Mouse (Mus musculus): Measurements from ENCODE around the gene Serp2. TPM values are rescaled to one million over a fixed set of nuclear protein-coding genes. Genes with fewer than 3 reads are reported as not detected.

The Serp2 gene
- polyA plus RNA-seq, 1 experiment from 2014 or later: 4.3 TPM

GRCm38 (mm10) chr14:76595048-76595859, 38.6 kb upstream of the Serp2 start:
- DNase-seq (ENCODE audit: low spot score): no peak
- WGBS: 82% methylated on average over 9 of the region's 9 CpGs
- Histone ChIP-seq H3K9ac (ENCODE audit: low read depth, low read length) (no peak overlapping the region), H3K4me1 (replicated peaks; ENCODE audit: control insufficient read depth, insufficient read depth, low read length) (peaks cover 31% of the 10 kb centered on the region), H3K27ac (ENCODE audit: low read depth, low read length) (no peak overlapping the region), H3K9me3 (ENCODE audit: control insufficient read depth, low read length) (no peaks in the 10 kb centered on the region), H3K36me3 (ENCODE audit: control insufficient read depth, insufficient read depth, low read length) (no peaks in the 10 kb centered on the region), H3K27me3 (replicated peaks; ENCODE audit: control insufficient read depth, insufficient read depth, low read length) (no peaks in the 10 kb centered on the region), H3K4me2 (no peak overlapping the region), H3K4me3 (ENCODE audit: low read depth, low read length) (no peak overlapping the region)
- no peak for ATAC-seq (replicated peaks; ENCODE audit: low FRiP score)

GRCm38 (mm10) chr14:76594351-76594885, 37.7 kb upstream of the Serp2 start:
- 59% methylated on average over 6 of the region's 6 CpGs for WGBS
- Histone ChIP-seq H3K27me3 (replicated peaks; ENCODE audit: control insufficient read depth, insufficient read depth, low read length) (no peaks in the 10 kb centered on the region), H3K9me3 (ENCODE audit: control insufficient read depth, low read length) (no peaks in the 10 kb centered on the region), H3K4me3 (ENCODE audit: low read depth, low read length) (no peak overlapping the region), H3K9ac (ENCODE audit: low read depth, low read length) (no peak overlapping the region), H3K36me3 (ENCODE audit: control insufficient read depth, insufficient read depth, low read length) (no peaks in the 10 kb centered on the region), H3K4me2 (no peak overlapping the region), H3K27ac (ENCODE audit: low read depth, low read length) (no peak overlapping the region), H3K4me1 (replicated peaks; ENCODE audit: control insufficient read depth, insufficient read depth, low read length) (peaks cover 28% of the 10 kb centered on the region)
- no peak for ATAC-seq (replicated peaks; ENCODE audit: low FRiP score)
- DNase-seq (ENCODE audit: low spot score): no peak

- peaks cover 23% of the 10 kb centered on the region for H3K4me1 ChIP-seq (replicated peaks; ENCODE audit: control insufficient read depth, insufficient read depth, low read length)
- no peak for ATAC-seq (replicated peaks; ENCODE audit: low FRiP score)
- H3K9me3 ChIP-seq (ENCODE audit: control insufficient read depth, low read length): no peaks in the 10 kb centered on the region
- 87% methylated on average over 15 of the region's 15 CpGs for WGBS
- no peak overlapping the region for H3K4me3 ChIP-seq (ENCODE audit: low read depth, low read length)
- H3K36me3 ChIP-seq (ENCODE audit: control insufficient read depth, insufficient read depth, low read length): no peaks in the 10 kb centered on the region
- H3K4me2 ChIP-seq: no peak overlapping the region
- H3K9ac ChIP-seq (ENCODE audit: low read depth, low read length): no peak overlapping the region
- H3K27me3 ChIP-seq (replicated peaks; ENCODE audit: control insufficient read depth, insufficient read depth, low read length): no peaks in the 10 kb centered on the region
- no peak for DNase-seq (ENCODE audit: low spot score)
- H3K27ac ChIP-seq (ENCODE audit: low read depth, low read length): no peak overlapping the region
Measured at GRCm38 (mm10) chr14:76593630-76594193, 37.0 kb upstream of the Serp2 start.

- 90% methylated on average over 12 of the region's 12 CpGs for WGBS
- Histone ChIP-seq H3K4me2 (no peak overlapping the region), H3K36me3 (ENCODE audit: control insufficient read depth, insufficient read depth, low read length) (no peaks in the 10 kb centered on the region), H3K27me3 (replicated peaks; ENCODE audit: control insufficient read depth, insufficient read depth, low read length) (no peaks in the 10 kb centered on the region), H3K9ac (ENCODE audit: low read depth, low read length) (no peak overlapping the region), H3K9me3 (ENCODE audit: control insufficient read depth, low read length) (no peaks in the 10 kb centered on the region), H3K27ac (ENCODE audit: low read depth, low read length) (no peak overlapping the region), H3K4me1 (replicated peaks; ENCODE audit: control insufficient read depth, insufficient read depth, low read length) (peaks cover 14% of the 10 kb centered on the region), H3K4me3 (ENCODE audit: low read depth, low read length) (no peak overlapping the region)
- ATAC-seq (replicated peaks; ENCODE audit: low FRiP score) (no peak), DNase-seq (ENCODE audit: low spot score) (no peak)
Measured at GRCm38 (mm10) chr14:76592721-76593120, 36.0 kb upstream of the Serp2 start.

GRCm38 (mm10) chr14:76592090-76592489, 35.4 kb upstream of the Serp2 start:
- ATAC-seq (replicated peaks; ENCODE audit: low FRiP score): no peak
- no peak overlapping the region for H3K4me2 ChIP-seq
- 61% methylated on average over 6 of the region's 6 CpGs for WGBS

GRCm38 (mm10) chr14:76590134-76590533, 33.4 kb upstream of the Serp2 start:
- no peaks in the 10 kb centered on the region for H3K27me3 ChIP-seq (replicated peaks; ENCODE audit: control insufficient read depth, insufficient read depth, low read length)
- DNase-seq (ENCODE audit: low spot score) (no peak), ATAC-seq (replicated peaks; ENCODE audit: low FRiP score) (no peak)
- H3K9me3 ChIP-seq (ENCODE audit: control insufficient read depth, low read length): no peaks in the 10 kb centered on the region
- no peak overlapping the region for H3K9ac ChIP-seq (ENCODE audit: low read depth, low read length)
- WGBS: 82% methylated on average over 7 of the region's 7 CpGs
- no peak overlapping the region for H3K4me3 ChIP-seq (ENCODE audit: low read depth, low read length)
- H3K36me3 ChIP-seq (ENCODE audit: control insufficient read depth, insufficient read depth, low read length): no peaks in the 10 kb centered on the region
- peaks cover 16% of the 10 kb centered on the region for H3K4me1 ChIP-seq (replicated peaks; ENCODE audit: control insufficient read depth, insufficient read depth, low read length)
- H3K27ac ChIP-seq (ENCODE audit: low read depth, low read length): no peak overlapping the region
- H3K4me2 ChIP-seq: no peak overlapping the region

More at GRCm38 (mm10) chr14:76592090-76592489, 35.4 kb upstream of the Serp2 start:
- no peak for DNase-seq (ENCODE audit: low spot score)
- Histone ChIP-seq H3K9ac (ENCODE audit: low read depth, low read length) (no peak overlapping the region), H3K4me1 (replicated peaks; ENCODE audit: control insufficient read depth, insufficient read depth, low read length) (peaks cover 13% of the 10 kb centered on the region), H3K36me3 (ENCODE audit: control insufficient read depth, insufficient read depth, low read length) (no peaks in the 10 kb centered on the region), H3K9me3 (ENCODE audit: control insufficient read depth, low read length) (no peaks in the 10 kb centered on the region), H3K27me3 (replicated peaks; ENCODE audit: control insufficient read depth, insufficient read depth, low read length) (no peaks in the 10 kb centered on the region), H3K27ac (ENCODE audit: low read depth, low read length) (no peak overlapping the region), H3K4me3 (ENCODE audit: low read depth, low read length) (no peak overlapping the region)

GRCm38 (mm10) chr14:76589671-76590070, 33.0 kb upstream of the Serp2 start:
- Histone ChIP-seq H3K4me1 (replicated peaks; ENCODE audit: control insufficient read depth, insufficient read depth, low read length) (peaks cover 16% of the 10 kb centered on the region), H3K9me3 (ENCODE audit: control insufficient read depth, low read length) (no peaks in the 10 kb centered on the region), H3K9ac (ENCODE audit: low read depth, low read length) (no peak overlapping the region), H3K4me3 (ENCODE audit: low read depth, low read length) (no peak overlapping the region), H3K4me2 (no peak overlapping the region), H3K27ac (ENCODE audit: low read depth, low read length) (no peak overlapping the region), H3K36me3 (ENCODE audit: control insufficient read depth, insufficient read depth, low read length) (no peaks in the 10 kb centered on the region), H3K27me3 (replicated peaks; ENCODE audit: control insufficient read depth, insufficient read depth, low read length) (no peaks in the 10 kb centered on the region)
- ATAC-seq (replicated peaks; ENCODE audit: low FRiP score) (no peak), DNase-seq (ENCODE audit: low spot score) (no peak)
- 88% methylated on average over 1 of the region's 1 CpGs for WGBS

GRCm38 (mm10) chr14:76585831-76586405, 29.2 kb upstream of the Serp2 start:
- H3K27ac ChIP-seq (ENCODE audit: low read depth, low read length): no peak overlapping the region
- ATAC-seq (replicated peaks; ENCODE audit: low FRiP score) (no peak; the same call in 1 of the 2 replicates), DNase-seq (ENCODE audit: low spot score) (no peak)
- no peak overlapping the region for H3K4me3 ChIP-seq (ENCODE audit: low read depth, low read length)
- WGBS: 54% methylated on average over 13 of the region's 13 CpGs
- no peaks in the 10 kb centered on the region for H3K27me3 ChIP-seq (replicated peaks; ENCODE audit: control insufficient read depth, insufficient read depth, low read length)
- no peak overlapping the region for H3K9ac ChIP-seq (ENCODE audit: low read depth, low read length)
- H3K9me3 ChIP-seq (ENCODE audit: control insufficient read depth, low read length): no peaks in the 10 kb centered on the region
- 0 out of 2 replicates have a peak, but pooled peaks cover 3% of the 10 kb centered on the region for H3K4me1 ChIP-seq (replicated peaks; ENCODE audit: control insufficient read depth, insufficient read depth, low read length)
- no peaks in the 10 kb centered on the region for H3K36me3 ChIP-seq (ENCODE audit: control insufficient read depth, insufficient read depth, low read length)
- no peak overlapping the region for H3K4me2 ChIP-seq

Data from liver, embryonic 11.5 days (tissue).